Mouse (Mus musculus) heart, embryonic 16.5 days (tissue): ENCODE results near the gene Cyp2g1. TPM values are rescaled to one million over a fixed set of nuclear protein-coding genes. Genes with fewer than 3 reads are reported as not detected.
"Not testable (repeated sequence)": the region's sequence is repeated elsewhere in the genome, so short reads cannot be mapped to it uniquely, and the experiment has no call there.

ENCODE experiments used
- ATAC-seq: fragments of 200-750 bp; cut with Nextera tagmentation; replicated peaks from 2 replicates; pipeline ENCODE4 v1.8.0; 2017; ENCODE audit warnings: moderate number of reproducible peaks; ENCODE audit not compliant: insufficient read depth, low FRiP score; ENCODE audit errors: extremely low read depth
- H3K27ac ChIP-seq: fragments of 300-500 bp; sonication (generic); 2 replicates; pipeline ENCODE4 v1.5.1; 2014; ENCODE audit warnings: mild to moderate bottlenecking, low read length, control low read depth, moderate library complexity
- H3K27me3 ChIP-seq: fragments of 300-500 bp; sonication (generic); 2 replicates; pipeline ENCODE4 v1.6.1; 2014; ENCODE audit warnings: low read length, mixed read lengths; ENCODE audit not compliant: control insufficient read depth, insufficient read depth
- H3K36me3 ChIP-seq: fragments of 300-500 bp; sonication (generic); 2 replicates; pipeline ENCODE4 v1.6.1; 2014; ENCODE audit not compliant: control insufficient read depth, insufficient read depth
- H3K4me1 ChIP-seq: fragments of 300-500 bp; sonication (generic); 2 replicates; pipeline ENCODE4 v1.6.1; 2014; ENCODE audit warnings: low read length, mixed read lengths; ENCODE audit not compliant: control insufficient read depth, insufficient read depth
- H3K4me2 ChIP-seq: fragments of 300-500 bp; sonication (generic); 2 replicates; pipeline ENCODE4 v1.6.1; 2014; ENCODE audit warnings: low read depth, mild to moderate bottlenecking, control low read depth, low read length
- H3K4me3 ChIP-seq: fragments of 300-500 bp; sonication (generic); 2 replicates; pipeline ENCODE4 v1.5.1; 2014; ENCODE audit warnings: mild to moderate bottlenecking, control low read depth, low read length
- H3K9ac ChIP-seq: fragments of 300-500 bp; sonication (generic); 2 replicates; pipeline ENCODE4 v1.6.1; 2014; ENCODE audit warnings: low read length, control low read depth
- H3K9me3 ChIP-seq: fragments of 300-500 bp; sonication (generic); replicated peaks from 2 replicates; pipeline ENCODE4 v1.6.1; 2016; ENCODE audit warnings: low read length; ENCODE audit not compliant: control insufficient read depth
- WGBS: fragments of 180-500 bp; shearing (Covaris S2); extraction: QIAGEN DNeasy Blood & Tissue Kit; methylation state at CpG from one replicate; pipeline ENCODE4 v1.1.7; 2014; 5-methylcytosine and 5-hydroxymethylcytosine counted together
- polyA plus RNA-seq: library from polyadenylated mRNA; unstranded; fragments of >200 nt; fragmentation: Nextera tagmentation; extraction: Ambion mirVana; gene quantifications from 2 replicates; pipeline ENCODE4 v1.2.1, GENCODE M21; 2015

Cyp2g1 gene
- polyA plus RNA-seq, 1 experiment from 2014 or later: 0.18 TPM

DNA sequence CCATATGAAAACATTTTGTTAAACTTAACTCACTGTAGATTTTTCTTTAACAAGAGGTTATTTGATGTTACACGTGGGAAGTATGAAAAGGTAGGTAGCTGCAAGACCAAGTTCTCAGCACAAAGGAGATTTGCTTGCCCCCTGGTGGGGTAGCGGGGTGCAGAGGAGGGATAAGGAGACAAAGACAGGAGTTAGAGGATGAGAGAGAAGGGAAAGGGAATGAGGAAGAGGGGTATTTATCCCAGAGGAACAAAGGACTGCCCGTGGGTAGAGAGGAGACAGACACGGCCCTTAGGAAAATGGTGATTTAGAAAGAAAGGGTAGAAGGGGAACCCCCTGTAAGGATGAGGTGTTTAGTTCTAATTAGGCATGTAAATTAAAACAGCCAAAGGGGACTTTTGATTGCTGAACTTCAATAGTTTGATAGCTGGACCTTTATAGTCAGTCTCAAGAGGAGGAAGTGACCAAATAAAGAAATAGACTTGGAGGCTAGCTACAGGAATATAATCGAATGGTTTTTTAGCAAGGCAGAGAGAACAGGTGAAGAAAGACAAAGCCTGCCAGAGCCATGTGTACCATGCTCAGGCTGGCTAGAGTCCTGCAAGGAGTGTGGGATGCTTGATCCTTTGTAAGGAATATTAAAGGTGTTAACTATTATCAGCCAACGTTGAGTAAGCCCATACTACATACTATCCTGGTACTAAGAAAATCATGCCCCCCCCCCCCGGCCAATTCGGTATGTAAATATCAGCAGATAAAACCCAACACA, 27.5 kb upstream of the Cyp2g1 start:
- Histone ChIP-seq H3K27ac (no peak overlapping the region), H3K4me2 (no peak overlapping the region), H3K4me1 (no peaks in the 10 kb centered on the region), H3K9me3 (no peaks in the 10 kb centered on the region), H3K27me3 (no peaks in the 10 kb centered on the region), H3K9ac (no peak overlapping the region), H3K4me3 (no peak overlapping the region), H3K36me3 (no peaks in the 10 kb centered on the region)
- WGBS: 25% methylated on average over 8 of the region's 8 CpGs
- no peak for ATAC-seq

DNA sequence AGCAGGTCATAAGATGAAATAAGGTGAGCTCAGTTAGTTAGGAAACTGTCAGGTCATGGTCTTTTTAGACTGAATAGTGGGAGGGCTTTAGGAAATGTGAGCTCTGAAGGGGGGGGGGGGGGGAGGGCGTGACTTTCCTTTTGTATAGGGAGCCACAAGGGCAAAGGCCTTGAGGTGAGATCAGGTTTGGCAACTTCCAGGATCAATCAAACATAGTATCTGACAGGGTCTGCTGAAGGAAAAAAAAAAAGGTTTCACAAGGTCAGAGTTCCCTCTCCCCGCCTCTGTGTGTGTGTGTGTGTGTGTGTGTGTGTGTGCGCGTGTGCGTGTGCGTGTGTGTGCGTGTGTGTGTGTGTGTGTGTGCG, 26.9 kb upstream of the Cyp2g1 start:
- no peak overlapping the region for H3K9ac ChIP-seq
- no peaks in the 10 kb centered on the region for H3K36me3 ChIP-seq
- no peak overlapping the region for H3K27ac ChIP-seq
- 38% methylated on average over 7 of the region's 8 CpGs for WGBS
- H3K27me3 ChIP-seq: no peaks in the 10 kb centered on the region
- no peaks in the 10 kb centered on the region for H3K4me1 ChIP-seq
- no peaks in the 10 kb centered on the region for H3K9me3 ChIP-seq
- ATAC-seq: no peak
- no peak overlapping the region for H3K4me2 ChIP-seq
- H3K4me3 ChIP-seq: no peak overlapping the region

DNA sequence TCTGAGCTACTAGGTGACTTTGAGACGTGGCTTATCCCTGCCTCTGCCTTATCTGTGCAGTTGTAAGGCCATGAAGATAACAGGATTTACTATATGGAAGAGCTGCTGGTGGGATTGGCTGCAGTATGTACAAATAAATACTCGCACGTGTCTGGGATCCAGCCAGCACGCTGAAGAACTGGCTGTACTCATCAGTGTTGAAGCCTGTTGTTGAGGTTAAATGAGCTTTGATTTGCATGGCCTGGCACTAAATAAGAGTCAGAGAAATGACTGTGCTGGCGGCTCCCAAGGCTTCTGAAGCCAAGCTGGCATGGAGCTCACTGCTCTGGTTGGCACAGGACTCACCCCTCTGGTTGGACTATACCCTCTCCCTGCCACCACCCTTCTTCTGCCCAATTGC, 25.5 kb upstream of the Cyp2g1 start:
- ATAC-seq: no peak
- no peaks in the 10 kb centered on the region for H3K9me3 ChIP-seq
- H3K36me3 ChIP-seq: no peaks in the 10 kb centered on the region
- no peaks in the 10 kb centered on the region for H3K4me1 ChIP-seq
- H3K27ac ChIP-seq: no peak overlapping the region
- 40% methylated on average over 5 of the region's 5 CpGs for WGBS
- H3K9ac ChIP-seq: no peak overlapping the region
- H3K4me3 ChIP-seq: no peak overlapping the region
- H3K4me2 ChIP-seq: no peak overlapping the region
- H3K27me3 ChIP-seq: no peaks in the 10 kb centered on the region

DNA sequence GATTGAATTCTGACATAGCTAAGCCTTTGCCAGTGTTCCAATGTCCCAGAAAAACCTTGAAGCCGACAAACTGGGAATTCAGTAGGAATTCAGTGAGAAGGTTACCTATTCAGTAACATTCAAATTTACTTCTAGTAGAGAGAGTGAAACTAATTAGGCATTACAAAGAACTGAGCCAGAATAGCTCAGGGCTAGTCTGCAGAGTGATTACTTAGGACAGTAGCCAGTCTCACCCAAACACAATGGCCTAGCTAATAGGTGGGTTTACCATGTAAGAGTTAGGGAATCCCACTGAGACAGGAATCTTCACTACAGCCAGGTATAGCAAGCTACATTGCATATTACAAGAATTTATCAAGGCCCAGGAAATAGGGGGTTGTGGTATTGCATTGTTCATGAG, 22.7 kb upstream of the Cyp2g1 start:
- not testable (repeated sequence) for H3K4me3 ChIP-seq
- WGBS: 71% methylated on average over 1 of the region's 1 CpGs

DNA sequence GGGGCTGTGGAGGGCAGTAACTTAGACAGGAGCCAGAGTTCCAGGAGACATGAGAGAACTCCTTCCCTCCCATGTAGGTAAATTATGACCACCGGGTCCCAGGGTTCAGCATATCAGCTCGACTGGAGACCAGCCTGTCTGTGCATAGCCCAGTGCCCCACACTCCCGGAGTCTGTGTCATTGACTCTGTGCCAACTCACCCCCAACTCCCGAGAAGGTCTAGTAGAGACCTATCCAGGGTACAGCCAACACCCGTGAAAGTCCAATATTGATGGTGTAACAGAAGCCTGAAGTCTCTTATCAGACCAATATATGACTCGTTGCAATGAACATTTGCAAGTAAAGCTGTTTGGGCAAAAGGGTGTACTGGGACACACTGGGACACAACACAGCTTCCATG, 18.7 kb upstream of the Cyp2g1 start:
- H3K27me3 ChIP-seq: no peaks in the 10 kb centered on the region
- no peak overlapping the region for H3K27ac ChIP-seq
- H3K9me3 ChIP-seq: peaks cover 5% of the 10 kb centered on the region; the same call in 1 of the 2 replicates
- ATAC-seq: no peak
- H3K4me3 ChIP-seq: no peak overlapping the region
- H3K4me2 ChIP-seq: no peak overlapping the region
- 55% methylated on average over 6 of the region's 6 CpGs for WGBS
- H3K36me3 ChIP-seq: no peaks in the 10 kb centered on the region
- no peak overlapping the region for H3K9ac ChIP-seq
- no peaks in the 10 kb centered on the region for H3K4me1 ChIP-seq

More for the DNA sequence above, 22.7 kb upstream of the Cyp2g1 start:
- ATAC-seq, H3K36me3 ChIP-seq, H3K9me3 ChIP-seq, H3K9ac ChIP-seq, H3K4me2 ChIP-seq, H3K27ac ChIP-seq, H3K27me3 ChIP-seq, H3K4me1 ChIP-seq: not testable (repeated sequence)

DNA sequence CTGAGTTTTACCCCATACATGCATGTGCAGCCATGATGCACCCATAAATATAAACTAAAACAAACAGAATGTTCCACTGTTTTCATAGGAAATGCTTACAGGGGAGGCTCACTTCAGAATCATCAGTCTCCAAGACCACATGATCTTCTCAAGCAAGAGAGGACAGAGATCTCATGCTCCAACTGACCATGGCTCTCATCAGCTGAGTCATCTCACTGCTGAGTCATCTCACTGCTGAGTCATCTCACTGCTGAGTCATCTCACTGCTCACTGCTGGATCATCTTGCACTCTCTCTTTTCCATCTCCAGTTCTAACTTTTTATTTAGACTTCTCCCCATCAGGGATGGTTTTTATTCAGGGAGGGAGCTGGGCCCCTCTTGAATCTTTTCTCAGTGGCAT, 8.6 kb upstream of the Cyp2g1 start:
- Histone ChIP-seq H3K27ac (no peak overlapping the region), H3K4me3 (no peak overlapping the region), H3K36me3 (no peaks in the 10 kb centered on the region), H3K9ac (no peak overlapping the region), H3K4me2 (no peak overlapping the region), H3K9me3 (no peaks in the 10 kb centered on the region), H3K4me1 (no peaks in the 10 kb centered on the region), H3K27me3 (no peaks in the 10 kb centered on the region)
- no peak for ATAC-seq

DNA sequence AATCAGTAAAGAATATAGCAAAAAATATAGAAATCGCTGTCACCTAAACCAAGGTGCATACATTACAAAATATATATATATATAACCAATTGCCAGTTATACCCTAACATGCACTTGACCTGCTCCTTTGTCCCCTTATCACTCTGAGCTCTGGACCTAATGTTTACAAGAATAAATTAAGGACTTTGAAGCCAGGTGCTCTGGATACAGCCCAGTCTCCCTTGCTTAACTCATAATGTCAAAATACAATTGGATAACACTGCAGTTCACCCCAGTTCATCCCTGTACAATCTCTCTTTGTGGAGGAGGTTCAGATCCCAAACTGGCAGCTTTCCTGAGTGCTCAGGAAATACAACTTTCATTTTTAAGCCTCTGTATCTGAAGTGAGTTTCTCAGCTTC, 7.7 kb upstream of the Cyp2g1 start:
- no peak overlapping the region for H3K4me3 ChIP-seq
- H3K9me3 ChIP-seq: no peaks in the 10 kb centered on the region
- no peaks in the 10 kb centered on the region for H3K4me1 ChIP-seq
- no peak overlapping the region for H3K27ac ChIP-seq
- H3K27me3 ChIP-seq: no peaks in the 10 kb centered on the region
- 78% methylated on average over 1 of the region's 1 CpGs for WGBS
- no peak overlapping the region for H3K4me2 ChIP-seq
- H3K36me3 ChIP-seq: no peaks in the 10 kb centered on the region
- no peak for ATAC-seq
- no peak overlapping the region for H3K9ac ChIP-seq

DNA sequence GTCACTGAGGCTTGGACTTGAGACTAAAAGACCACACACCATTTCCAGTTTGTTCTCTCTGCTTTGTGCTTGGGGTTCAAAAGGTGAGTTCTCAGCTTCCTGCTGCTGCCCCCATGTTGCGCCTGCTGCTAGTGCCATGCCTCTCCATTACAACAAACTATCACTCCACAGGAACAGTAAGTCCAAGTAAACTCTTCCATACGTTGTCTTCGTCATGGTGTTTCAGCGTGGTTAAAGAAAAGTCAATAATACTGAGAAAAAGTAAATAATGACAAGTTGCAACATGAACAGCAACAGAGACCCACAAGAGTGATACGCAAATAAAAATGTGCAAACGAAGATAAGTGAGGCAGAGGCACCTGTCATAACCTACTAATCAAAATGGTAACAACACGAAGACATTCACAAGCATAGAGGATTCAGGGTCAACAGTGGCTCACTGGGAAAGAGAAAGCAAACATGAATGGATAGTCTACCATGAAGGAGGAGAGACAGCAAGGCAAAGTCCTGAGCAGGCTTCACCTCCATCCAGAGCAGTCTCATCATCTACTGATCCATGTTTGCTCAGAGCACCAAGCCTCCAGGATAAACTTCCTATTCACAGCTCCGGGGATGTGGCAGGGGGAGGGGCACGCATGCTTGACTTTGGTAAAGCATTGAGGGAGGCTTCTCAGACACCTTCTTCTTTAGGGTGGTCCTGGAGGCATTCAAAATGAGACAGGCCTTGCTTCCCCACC, 23.0 kb downstream of the Cyp2g1 start:
- H3K9ac ChIP-seq, H3K4me2 ChIP-seq, H3K9me3 ChIP-seq, H3K36me3 ChIP-seq, H3K4me1 ChIP-seq, H3K27ac ChIP-seq, H3K27me3 ChIP-seq, H3K4me3 ChIP-seq, ATAC-seq: not testable (repeated sequence)
- WGBS: 71% methylated on average over 9 of the region's 9 CpGs

DNA sequence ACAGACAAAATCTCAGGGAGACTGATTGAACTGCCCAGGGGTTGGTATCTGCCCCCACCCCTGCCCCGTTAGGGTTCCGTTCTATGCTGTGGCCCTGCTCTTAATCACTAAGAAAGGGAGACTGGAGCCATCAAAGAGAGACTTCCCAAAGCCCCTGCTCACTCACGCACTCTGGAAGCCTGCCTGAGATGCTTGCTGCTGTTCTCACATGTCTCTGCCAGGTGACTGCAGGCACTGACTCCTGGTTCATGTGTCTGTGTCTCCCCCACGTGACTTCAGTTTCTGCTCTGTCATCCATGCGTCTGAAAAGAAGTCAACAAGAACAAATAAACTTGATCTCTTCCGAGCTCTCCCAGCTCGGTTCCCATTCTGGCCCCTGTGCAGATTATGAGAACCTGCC, 24.0 kb downstream of the Cyp2g1 start:
- not testable (repeated sequence) for H3K9me3 ChIP-seq, H3K36me3 ChIP-seq, H3K27me3 ChIP-seq, H3K4me1 ChIP-seq, H3K9ac ChIP-seq, H3K4me3 ChIP-seq, ATAC-seq, H3K4me2 ChIP-seq, H3K27ac ChIP-seq
- WGBS: 63% methylated on average over 7 of the region's 7 CpGs
